Mouse (Mus musculus): Measurements from ENCODE around the gene Vmn1r85. TPM values are rescaled to one million over a fixed set of nuclear protein-coding genes. Genes with fewer than 3 reads are reported as not detected.
A peak's percentile ranks its signal among the peaks of the same experiment; 100 is the strongest.
"Not testable (repeated sequence)": the region's sequence is repeated elsewhere in the genome, so short reads cannot be mapped to it uniquely, and the experiment has no call there.

The Vmn1r85 gene
- total RNA-seq (2022): under 1 TPM in 1 of 4 experiments, not detected in 3; 0.05 TPM

DNA sequence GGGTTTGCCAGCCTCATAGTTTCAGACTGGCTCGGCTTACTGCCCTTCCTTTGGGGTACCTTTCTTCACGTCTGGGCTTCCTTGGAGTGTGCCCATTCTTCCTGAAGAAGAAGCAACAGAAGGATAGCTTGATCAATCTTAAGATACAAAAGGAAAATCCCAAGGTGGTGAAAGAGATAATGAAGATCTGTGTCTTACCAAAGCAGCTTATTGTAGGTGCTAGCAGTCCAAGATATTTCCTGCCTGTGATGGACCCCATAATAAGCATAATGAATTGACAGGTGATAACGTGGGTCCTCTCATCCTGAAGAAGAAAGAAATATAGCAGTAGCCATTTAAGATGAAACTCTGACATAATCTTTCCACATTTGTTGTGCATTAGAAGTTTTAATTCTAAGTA, at the start of gene Vmn1r85:
TSS of gene Vmn1r85 (minus strand) at position 101 of the 400 bp plus-strand sequence.
- DNase-seq (ENCODE audit: low spot score in 2 of 2): no peak

DNA sequence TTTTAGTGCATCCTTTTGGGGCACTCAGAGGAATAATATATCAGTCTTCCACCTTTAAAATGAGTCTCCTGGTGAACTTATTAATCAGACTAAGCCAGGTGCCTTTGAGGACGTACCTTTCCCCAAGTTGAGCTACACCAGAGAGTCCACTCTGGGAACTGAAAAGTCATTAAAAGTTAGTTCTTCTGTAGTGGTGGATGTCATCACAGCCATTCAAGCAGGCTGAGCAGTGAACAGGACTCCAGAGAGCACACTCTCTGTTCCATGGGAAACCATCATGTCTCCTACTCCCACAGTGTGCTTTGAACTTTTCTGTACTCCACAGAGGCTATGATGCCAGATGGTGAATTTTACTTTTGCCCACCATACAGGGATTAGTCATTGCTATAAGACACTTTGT, 45.1 kb upstream of the Vmn1r85 start, which contains the start of gene Vmn1r87:
TSS of gene Vmn1r87 (minus strand) at position 101 of the 400 bp plus-strand sequence.
- no peak for DNase-seq (ENCODE audit: low spot score in 2 of 2)

DNA sequence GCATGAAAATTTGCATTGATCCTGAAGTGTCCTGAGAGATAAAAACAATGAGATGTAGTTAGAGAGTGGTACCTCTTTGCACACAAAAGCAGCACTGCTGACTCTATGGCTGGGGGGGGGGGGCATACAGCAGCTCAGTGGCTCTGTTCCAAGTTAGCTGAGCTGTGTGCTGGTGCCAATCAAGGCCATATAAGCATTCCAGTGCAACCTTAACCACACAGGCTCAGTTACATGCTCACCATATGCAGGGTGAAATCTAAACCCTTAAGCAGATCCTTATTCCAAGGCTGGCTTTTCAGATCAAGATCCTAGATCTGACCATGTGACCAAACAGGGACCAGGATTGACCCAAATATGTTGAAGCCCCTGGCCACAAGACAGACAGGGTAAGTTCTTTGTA, 42.4 kb upstream of the Vmn1r85 start:
- no peak for DNase-seq (ENCODE audit: low spot score in 2 of 2)

DNA sequence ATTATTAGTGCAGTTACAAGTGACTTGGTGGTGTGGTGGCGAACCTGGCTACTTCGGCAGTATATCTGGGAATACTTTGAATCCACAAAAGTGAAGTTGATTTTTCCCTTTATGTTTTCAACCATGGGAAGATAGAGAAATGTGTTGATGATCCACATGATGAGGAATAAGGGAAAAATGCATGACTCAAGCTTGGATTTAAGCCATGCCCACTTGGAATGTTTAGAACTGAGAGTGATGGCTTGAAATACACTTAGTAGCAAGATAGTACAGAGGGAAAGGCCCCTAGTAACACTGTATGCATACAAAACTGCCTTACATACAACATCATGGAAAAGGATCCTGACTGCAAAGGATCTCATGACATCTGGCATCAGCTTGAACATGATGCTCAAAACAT, 36.9 kb upstream of the Vmn1r85 start:
- no peak for DNase-seq (ENCODE audit: low spot score in 2 of 2)

DNA sequence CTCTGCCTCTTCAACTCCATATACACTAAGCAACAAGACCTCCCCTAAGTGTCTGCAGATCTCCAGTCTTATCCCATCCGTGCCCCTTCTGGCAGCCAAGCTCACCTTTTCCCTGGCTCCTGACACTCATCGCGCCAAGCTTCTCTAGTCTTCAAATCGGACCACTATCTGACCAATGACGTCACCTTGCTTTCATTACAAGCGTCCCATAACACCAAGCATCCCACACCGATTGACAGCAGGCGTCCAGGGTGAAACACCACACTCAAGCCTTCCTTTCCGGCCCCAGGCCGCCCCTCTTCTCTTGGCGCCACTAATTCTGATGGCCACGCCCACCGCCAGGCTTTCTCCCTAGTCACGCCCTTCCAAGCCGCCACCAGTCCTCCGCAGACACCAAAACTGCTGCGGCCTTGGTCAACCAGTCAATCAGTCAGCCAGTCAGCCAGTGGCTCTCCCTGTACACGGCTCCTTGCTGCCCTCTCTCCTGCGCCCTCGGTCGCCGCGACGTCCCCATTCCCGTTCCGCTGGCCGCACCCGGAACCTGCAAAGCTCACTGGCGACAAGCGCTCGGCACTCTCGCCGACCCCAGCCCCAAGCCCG, 28.7 kb upstream of the Vmn1r85 start:
- peak in 1 of 2 experiments; percentile 1 for DNase-seq (ENCODE audit: low spot score in 2 of 2)

DNA sequence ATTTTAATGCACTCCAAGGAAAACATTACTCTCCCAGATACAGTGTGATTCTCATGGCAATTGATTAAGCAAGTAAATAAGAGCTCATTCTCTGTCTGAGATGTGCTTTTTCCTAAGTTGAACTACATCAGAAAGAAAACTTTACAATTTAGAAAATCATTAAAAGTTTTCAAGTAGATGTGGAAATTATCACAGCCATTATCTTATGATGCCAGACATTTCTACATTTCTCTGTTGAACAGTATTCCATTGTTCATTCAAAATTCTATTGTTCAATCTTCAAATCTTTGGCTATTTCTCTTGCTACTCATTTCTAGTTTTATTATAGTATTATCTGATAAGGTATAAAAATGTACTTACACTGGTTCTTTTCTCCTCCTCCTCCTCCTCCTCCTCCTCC, 24.8 kb upstream of the Vmn1r85 start, which contains the start of gene Vmn1r86:
TSS of gene Vmn1r86 (minus strand) at position 101 of the 400 bp plus-strand sequence.
- DNase-seq (ENCODE audit: low spot score in 2 of 2): no peak

DNA sequence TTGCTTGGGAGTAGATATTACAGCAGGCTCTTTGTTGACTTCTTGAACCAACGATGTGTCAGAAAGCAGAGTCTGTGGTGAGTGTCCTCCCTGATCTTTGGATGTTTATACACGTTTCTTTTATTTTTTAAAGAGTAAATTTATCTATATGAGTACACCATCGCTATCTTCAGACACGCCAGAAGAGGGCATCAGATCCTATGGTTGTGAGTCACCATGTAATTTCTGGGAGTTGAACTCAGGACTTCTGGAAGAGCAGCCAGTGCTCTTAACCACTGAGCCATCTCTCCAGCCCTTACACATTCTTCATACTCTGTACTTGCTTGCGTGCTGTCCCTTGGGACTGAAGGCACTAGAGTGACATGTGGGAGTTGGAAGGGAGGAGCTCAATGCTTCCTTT, 22.7 kb downstream of the Vmn1r85 start:
- DNase-seq (ENCODE audit: low spot score in 2 of 2): no peak

DNA sequence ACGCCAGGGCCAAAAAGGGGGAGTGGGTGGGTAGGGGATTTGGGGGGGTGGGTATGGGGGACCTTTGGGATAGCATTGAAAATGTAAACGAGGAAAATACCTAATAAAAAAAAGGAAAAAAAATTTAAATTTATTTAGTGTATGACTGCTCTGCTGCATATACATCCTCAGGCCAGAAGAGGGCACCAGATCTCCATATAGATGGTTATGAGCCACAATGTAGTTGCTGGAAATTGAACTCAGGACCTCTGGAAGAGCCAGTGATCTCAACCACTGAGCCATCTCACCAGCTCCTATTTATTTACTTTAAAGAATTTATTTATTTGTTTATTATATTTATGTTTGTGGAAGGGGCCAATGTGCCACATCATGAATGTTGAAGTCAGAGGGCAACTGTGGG, 31.6 kb downstream of the Vmn1r85 start:
- not testable (repeated sequence) for DNase-seq (ENCODE audit: low spot score in 2 of 2)

DNA sequence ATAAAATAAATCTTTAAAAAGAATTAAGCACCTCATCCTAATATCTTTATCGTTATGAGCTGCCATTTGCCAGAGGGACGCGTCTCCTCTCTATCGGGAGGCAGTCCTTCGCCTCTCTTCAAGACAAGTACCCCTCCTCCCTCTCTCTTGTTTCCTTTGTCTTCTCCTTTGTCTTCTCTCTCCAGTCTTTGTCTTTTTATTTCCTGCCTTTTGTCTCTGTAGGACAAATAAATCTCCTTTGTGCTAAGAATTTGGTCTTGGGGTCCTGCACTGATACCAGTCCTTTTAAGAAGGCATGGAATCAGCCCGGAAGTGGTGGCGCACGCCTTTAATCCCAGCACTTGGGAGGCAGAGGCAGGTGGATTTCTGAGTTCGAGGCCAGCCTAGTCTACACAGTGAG, 35.4 kb downstream of the Vmn1r85 start:
- no peak for DNase-seq (ENCODE audit: low spot score in 2 of 2)

DNA sequence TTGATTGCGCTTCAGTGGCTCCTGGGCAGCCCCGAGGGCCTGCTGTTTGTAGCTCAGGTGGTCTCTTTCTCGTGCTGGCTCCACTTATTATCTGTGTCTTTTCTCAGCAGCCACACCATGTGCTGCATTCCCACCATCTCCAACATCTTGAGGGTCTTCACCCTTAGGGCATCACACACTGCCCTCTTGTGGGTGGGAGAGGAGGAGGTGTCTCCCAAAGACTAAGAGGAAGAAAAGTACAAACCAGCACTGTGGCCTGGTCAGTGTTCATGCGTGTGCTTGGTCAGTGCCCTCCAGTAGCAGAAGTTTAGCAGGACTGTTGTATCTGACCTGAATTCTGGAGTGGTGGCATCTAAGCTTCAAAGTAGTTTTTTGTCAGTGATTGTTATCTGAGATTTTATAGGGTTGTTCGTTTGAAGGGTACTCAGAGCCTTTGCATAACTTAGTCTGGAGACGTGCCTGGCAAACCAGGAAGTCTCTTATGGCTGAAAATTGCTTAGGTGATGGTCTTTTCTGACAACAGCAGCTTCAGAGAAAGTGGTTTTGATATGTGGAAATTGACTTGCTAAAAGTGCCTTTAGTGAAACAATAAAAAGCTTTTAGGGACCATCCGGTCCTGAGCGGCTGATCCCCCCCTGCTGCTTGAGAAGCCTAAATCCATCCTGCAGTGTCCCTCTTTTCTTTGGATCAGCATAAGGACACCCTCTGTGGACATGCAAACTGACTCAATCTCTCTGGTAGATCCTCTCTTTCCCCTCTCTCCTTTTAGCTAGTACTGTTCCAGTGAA, 37.9 kb downstream of the Vmn1r85 start:
- no peak for DNase-seq (ENCODE audit: low spot score in 2 of 2)

DNA sequence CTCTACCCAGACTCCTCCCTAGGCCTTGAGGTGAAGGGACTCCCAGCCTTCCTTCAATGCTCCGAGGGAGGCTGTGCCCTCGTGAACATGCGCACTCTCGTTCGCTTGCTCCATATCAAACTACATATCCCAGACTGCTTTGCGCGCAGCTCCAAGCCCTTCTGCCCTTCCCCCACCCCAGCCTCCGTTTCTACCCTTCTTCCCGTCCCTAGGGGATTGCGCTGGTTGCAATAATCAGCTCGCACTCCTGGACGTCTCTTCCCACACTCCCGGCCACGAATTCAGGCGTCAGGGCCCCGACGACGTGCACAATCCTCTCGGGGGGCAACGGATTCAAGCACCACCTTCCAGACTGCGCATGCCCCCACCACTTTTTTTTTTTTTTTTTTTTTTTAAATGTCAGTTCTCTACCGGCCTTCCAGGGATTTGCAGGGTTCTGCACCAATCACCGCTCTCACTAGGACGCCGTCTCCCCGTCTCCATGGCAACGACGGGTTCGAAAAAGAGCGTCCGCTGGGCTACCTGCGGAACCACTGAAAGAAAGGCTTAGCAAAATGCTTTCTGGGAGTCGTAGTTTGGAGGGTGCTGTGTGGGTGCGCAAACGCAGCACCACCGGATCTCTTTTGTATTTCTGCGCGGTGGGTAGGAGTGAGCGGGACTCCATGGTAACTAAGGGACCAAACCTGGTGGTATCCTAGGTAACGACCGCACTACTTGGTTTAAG, 40.5 kb downstream of the Vmn1r85 start, which contains the start of gene Mzf1:
TSS of gene Mzf1 (minus strand) at position 478 of the 724 bp plus-strand sequence.
- peak; percentile 90 to 98 for DNase-seq (ENCODE audit: low spot score in 2 of 2)

DNA sequence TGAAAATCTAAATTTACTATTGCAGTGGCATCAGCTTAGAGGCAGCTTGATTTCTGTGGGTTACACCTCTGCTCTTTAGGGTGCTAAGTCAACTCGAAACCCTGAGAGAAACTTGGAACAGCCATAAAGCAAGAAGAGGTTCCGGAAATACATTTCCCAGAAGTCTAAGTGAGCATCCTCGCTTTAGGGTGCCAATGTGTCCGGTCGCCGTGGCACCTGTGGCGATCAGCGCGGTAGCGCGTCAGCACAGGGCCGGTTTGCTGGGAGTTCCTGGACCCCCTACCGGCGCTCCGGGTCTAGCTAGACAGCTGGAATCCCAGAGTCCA, 41.0 kb downstream of the Vmn1r85 start:
- DNase-seq (ENCODE audit: low spot score in 2 of 2): peak in 1 of 2 experiments; percentile 50

DNA sequence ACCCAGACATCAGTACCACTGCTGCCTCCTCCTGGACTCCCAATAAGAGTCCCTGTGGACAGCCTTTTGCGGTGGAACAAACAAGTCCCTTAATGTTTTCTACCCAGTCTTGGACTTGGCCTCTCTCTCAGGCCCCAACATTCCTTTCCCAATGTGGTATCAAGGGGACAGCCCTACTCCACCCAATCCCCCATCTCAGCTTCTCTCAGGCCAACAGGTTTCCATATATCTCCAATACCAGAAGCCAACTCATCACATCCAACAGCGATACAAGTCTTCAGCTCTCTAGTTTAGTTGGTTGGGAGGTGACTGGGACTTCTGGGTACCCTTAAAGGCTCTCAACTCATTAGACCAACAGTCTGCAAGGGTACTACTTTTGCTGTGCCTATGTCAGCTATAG, 41.5 kb downstream of the Vmn1r85 start:
- DNase-seq (ENCODE audit: low spot score in 2 of 2): no peak

DNA sequence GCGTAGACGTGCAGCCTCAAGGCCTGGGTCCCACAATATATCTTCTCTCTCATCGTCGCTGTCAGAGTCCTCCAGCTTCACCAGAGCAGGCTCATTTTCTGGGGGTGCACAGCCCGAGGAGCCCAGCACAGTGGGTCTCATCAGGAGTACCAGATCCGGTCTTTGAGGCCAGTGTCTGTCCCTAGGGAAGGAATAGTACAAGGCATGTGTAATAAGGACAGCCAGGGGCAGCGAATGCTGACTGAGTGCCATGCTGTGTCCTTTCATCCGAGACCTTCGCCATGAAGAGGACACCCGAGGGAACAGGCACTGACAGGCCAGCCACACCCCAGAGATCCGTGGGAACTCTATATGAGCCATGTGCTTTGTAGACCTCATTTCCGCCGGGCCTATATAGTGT, 42.0 kb downstream of the Vmn1r85 start:
- DNase-seq (ENCODE audit: low spot score in 2 of 2): no peak

DNA sequence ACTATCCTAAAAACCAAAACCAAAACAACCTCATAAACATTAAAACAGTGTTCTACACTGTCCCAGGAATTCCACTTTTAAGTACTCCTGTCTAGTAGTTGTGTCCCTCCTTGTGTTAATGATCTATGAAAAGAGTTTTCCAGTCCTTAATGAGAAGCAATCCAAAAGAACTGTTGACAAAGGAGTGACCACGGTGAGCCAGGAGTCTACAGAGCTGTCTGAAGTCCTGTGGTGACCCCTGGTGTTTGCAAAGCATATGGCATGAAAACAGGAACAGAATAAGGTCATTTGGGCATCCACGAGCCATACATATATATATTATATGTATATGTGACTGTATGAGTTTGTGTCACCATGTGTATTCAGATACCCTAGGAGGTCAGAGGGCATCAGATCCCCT, 48.9 kb downstream of the Vmn1r85 start:
- DNase-seq (ENCODE audit: low spot score in 2 of 2): no peak

DNA sequence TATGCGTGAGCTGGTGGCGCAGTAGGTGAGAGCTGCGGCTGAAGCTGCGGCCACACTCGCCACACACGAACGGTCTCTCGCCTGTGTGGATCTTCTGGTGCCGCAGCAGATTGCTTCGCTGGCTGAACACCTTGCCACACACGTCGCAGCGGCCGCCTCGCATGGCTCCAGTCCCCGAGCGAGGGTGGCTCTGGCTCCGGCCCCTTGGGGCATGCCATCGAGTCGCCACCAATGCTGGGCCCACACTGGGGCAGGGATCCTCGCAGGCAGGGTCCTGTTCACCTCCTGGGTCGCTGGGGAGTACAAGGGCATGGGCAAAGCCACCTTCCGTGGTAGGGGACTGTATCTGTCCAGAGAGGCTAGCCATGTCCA, 50.7 kb downstream of the Vmn1r85 start:
- no peak for DNase-seq (ENCODE audit: low spot score in 2 of 2)

DNA sequence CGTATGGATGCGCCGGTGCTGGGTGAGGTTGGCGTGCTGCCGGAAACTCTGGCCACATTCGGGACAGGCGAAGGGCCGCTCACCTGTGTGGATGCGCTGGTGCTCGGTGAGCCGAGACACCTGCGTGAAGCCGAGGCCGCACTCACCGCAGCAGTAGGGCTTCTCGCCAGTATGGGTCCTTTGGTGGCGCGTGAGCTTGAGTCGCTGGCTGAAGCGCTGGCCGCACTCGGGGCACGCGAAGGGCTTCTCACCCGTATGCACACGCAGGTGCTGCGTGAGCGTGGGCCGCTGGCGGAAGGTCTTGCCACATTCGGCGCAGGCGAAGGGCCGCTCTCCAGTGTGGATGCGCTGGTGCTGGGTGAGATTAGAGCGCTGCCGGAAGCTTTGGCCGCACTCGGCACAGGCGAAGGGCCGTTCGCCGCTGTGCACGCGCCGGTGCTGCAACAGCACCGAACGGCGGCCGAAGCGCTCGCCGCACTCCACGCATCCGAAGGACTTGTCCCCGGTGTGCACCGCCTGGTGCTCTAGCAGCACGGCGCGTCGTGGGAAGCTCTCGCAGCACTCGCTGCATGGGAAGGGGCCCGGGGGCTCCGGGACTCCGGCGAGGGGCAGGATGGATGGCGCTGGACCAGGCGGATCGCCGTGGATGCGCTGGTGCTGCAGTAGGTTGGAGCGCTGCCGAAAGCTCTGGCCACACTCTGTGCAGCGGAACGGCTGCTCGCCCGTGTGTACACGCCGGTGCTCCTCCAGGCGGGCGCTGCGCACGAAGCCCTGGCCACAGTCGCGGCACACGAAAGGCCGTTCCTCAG, 51.3 kb downstream of the Vmn1r85 start:
- no peak for DNase-seq (ENCODE audit: low spot score in 2 of 2)

DNA sequence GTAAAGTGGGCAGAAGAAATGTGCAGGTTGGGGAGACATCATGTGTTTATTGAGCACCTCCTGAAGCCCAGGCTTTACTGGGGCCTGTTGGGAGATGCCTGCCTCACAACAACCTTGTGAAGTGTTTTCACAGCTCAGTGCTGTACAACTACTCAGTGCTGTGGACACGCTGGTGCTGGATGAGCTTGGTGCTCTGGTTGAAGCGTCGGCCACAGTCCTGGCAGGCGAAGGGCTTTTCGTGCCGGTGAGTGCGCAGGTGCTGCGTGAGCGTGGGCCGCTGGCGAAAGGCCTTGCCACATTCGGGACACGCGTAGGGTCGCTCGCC, 51.9 kb downstream of the Vmn1r85 start:
- no peak for DNase-seq (ENCODE audit: low spot score in 2 of 2)

DNA sequence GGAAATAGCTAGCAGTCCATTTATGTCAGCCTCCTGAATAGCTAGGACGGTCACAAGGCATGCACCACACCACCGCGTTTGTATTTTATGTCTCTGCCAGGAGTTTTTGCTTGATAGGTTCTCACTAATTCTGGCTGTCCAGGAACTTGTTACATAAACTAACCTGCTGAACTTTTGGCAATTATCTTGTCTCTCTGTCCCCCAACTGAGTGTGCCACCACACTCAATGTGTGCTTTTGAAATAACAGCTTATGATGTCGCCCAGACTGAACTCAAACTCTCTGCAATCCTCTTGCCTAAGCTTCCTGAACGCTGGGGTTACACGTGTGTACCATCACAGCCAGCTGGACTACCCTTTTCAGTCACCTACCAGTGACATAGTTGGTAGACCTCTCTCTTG, 52.5 kb downstream of the Vmn1r85 start:
- no peak for DNase-seq (ENCODE audit: low spot score in 2 of 2)

DNA sequence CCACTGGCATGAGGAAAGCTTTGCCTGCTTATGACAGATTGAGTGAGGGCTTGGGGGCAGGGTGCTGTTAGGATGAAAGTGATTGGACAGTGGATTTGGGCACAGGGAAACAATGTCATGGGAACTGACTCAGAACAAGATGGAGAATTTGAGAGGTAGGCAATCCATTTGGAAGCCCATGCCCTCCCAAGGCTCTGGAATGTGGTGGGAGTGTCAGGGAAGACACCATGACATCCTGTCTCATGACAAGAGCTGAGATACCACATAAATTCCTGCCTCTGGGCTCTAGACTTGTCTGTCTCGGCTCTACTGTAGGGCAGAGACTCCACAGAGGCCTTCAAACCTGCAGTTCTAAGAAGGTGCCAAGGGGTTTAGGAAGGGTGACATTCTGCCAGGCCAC, 53.7 kb downstream of the Vmn1r85 start:
- DNase-seq (ENCODE audit: low spot score in 2 of 2): no peak

DNA sequence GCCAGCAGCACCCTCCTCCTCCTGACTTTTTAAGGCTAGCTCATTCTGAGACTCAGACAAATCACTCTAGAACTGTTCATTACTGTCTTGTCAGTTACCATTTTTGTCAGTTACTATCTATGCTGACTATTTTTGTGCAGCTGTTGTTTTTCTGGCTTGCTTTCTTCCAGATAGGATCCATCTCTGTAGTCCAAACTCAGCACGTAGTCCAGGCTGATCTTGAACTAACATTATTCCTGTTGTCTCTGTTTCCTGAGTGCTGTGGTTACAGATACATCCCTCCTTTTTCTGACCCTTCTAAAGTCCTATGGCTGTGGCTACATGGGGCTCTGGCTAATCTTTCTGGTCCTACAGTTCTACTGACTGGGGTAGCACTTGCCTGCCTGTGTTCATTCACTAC, 55.8 kb downstream of the Vmn1r85 start:
- DNase-seq (ENCODE audit: low spot score in 2 of 2): peak in 1 of 2 experiments; percentile 3
